Mouse (Mus musculus) v-Abl transformed pro-B cells (cell line): Measurements from ENCODE around the gene Slc25a23.

Experiments used
- in situ Hi-C, 2 experiments: fragments of 400-800 bp; cut with MboI; formaldehyde crosslinking; loops; one replicate each; pipeline ENCODE4 v1.15.1; 2025; ENCODE audit not compliant: unreplicated experiment in 2 of 2

Gene Slc25a23

GRCm38 (mm10) chr17:57078336-57078735 lies 18.7 kb upstream of the Slc25a23 start, which contains the start of gene Dennd1c:
Dennd1c (minus strand) TSS chr17:57078514.
- in situ Hi-C loops: loop anchor here in 1 of 2 experiments (5.0 kb wide), 1 partner anchor 81 kb away; the partner anchor contains the start of gene Alkbh7

DNA sequence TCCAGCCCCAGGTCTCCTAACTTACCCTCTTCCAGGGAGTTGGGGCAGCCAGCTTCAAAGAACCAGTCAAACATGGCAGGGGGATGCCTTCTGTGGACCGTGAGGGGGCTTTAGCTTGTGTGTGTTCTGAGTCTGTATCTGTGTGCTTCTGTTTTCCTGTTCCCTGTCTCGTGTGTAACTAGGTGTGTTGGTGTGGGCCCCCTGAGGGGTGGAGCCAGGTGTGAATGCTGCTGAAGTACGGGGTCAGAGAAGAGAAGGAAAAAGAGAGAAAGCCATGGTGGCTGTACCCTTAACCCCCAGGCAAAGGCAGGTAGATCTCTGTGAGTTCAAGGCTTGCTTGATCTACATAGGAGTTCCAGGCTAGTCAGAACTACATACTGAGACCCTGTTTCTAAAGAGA lies 17.3 kb upstream of the Slc25a23 start:
- in situ Hi-C loops: loop anchor here in 1 of 2 experiments (5.0 kb wide), 1 partner anchor 80 kb away; the partner anchor contains the start of gene Alkbh7

DNA sequence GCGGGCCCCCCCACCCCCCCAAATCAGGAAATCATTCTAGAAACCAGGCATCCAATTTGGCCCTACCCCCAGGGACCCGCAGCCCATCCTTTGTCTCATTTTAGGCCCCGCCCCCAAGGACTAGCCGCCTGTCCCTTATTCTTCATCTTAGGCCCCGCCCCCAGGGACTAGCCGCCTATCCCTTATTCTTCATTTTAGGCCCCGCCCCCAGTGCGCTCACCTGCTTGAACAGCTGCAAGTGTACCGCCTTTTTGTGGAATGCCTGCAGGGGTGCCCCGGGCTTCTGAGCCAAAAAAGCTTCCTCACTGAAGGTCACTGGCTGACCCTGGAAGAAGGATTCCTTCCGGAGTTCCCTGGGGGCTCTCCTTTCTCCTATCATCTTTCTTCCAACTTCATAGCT lies 11.0 kb upstream of the Slc25a23 start:
- in situ Hi-C loops: no loop called here

- in situ Hi-C loops: no loop called here
Measured at GRCm38 (mm10) chr17:57070272-57070671, 10.6 kb upstream of the Slc25a23 start.

DNA sequence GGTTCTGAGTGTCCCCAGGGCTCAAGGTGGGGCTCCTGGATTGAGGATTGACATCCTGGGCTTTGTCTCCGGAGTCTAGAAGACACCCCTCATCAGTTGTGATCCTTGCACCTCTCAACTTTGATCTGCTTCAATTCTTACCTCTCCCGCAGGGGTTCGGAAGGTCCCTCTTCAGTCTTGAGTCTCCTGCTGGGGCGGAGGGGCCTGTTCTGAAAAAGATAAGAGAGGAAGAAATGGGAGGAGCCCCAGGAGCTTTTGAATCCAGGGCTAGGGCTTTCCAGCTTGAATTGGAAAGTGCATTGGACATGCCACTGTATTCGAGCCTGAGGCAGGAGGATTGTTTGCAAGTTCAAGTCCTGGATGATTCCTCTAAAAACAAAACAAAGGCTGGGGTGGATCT lies 7.2 kb upstream of the Slc25a23 start:
- in situ Hi-C loops: loop anchor here (10.0 kb wide), 1 partner anchor 232 kb away; the partner anchor contains the start of gene Rfx2 (in 2 of the 2)

- in situ Hi-C loops: loop anchor here (10.0 kb wide), 1 partner anchor 228 kb away; the partner anchor contains the start of gene Rfx2 (in 2 of the 2)
Measured at GRCm38 (mm10) chr17:57063031-57063430, 3.4 kb upstream of the Slc25a23 start.

DNA sequence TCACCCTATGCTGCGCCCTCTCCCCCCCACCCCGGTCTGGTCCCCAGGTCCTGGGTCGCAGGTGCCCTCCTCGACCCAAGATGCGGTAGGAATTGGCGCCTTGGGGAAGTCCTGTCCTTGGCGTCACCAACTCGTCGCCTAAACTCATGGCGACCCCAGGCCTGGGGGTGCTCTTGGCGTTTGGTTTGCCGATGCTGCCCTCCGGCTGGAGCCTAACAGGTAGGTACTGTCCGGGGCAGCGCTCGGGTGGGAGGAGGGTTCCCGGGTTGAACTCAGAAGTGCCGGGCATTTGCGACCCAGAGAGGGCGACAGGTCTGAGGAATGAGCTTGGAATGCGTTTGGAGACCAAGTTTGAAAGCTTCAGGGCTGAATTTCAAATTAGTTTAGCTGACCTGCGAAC lies 2.9 kb upstream of the Slc25a23 start:
- in situ Hi-C loops: loop anchor here (10.0 kb wide), 1 partner anchor 228 kb away; the partner anchor contains the start of gene Rfx2 (in 2 of the 2)

GRCm38 (mm10) chr17:57062011-57062521 lies 2.4 kb upstream of the Slc25a23 start:
- in situ Hi-C loops: loop anchor here (10.0 kb wide), 1 partner anchor 227 kb away; the partner anchor contains the start of gene Rfx2 (in 2 of the 2)

DNA sequence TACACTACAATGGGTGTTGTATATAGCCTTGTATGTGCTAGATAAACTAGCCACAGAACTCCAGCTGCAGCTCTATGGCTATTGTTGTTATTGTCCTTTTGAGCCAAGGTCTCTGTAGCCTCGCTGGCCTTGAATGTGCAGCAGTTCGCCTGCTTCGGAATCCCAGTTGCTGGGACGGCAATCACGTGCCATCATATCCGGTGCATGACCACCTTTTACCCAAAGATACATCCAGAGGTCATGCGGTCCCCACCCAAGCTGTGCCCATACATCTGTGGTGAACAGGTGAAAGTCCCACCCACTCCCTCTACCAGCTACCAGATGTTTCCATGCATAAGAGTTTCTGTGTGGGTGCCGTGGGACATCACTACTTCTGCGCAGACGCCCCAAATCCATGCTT lies 1.4 kb upstream of the Slc25a23 start:
- in situ Hi-C loops: loop anchor here (10.0 kb wide), 1 partner anchor 226 kb away; the partner anchor contains the start of gene Rfx2 (in 2 of the 2)

GRCm38 (mm10) chr17:57060231-57060801 lies 653 bp upstream of the Slc25a23 start:
- in situ Hi-C loops: loop anchor here (10.0 kb wide), 1 partner anchor 226 kb away; the partner anchor contains the start of gene Rfx2 (in 2 of the 2)

- in situ Hi-C loops: no loop called here
Measured at GRCm38 (mm10) chr17:57058891-57059485, 675 bp downstream of the Slc25a23 start, which contains the start of gene Crb3. Crb3 (plus strand) TSS chr17:57059105.

GRCm38 (mm10) chr17:57056246-57056645 lies 3.4 kb downstream of the Slc25a23 start:
- in situ Hi-C loops: no loop called here

GRCm38 (mm10) chr17:57051679-57052078 lies 8.0 kb downstream of the Slc25a23 start:
- in situ Hi-C loops: loop anchor here (5.0 kb wide), 2 partner anchors 46 to 116 kb away; no protein-coding TSS in a partner anchor

DNA sequence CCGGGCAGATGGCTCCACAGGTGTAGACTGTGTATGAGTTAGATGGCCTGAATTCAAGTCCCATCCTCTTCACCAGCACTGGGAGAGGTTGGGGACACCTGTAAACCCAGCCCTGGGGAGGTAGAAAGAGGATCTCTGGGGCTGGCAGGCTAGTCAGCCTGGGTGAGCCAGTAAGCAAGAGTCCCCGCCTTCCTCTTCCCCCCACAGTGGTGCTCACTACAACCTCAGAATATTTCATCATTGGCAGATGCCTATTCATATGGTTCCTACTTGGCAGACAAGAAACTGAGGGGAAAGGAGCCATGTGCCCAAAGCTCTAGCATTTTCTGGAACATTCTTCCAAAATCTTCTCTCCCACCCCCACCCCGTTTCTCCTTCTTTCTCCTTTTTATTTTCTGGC lies 10.8 kb downstream of the Slc25a23 start:
- in situ Hi-C loops: no loop called here

- in situ Hi-C loops: no loop called here
Measured at GRCm38 (mm10) chr17:57047406-57047805, 12.3 kb downstream of the Slc25a23 start.

GRCm38 (mm10) chr17:57041554-57041953 lies 18.1 kb downstream of the Slc25a23 start, which contains the start of gene Slc25a41:
Slc25a41 (minus strand) TSS chr17:57041654.
- in situ Hi-C loops: no loop called here

GRCm38 (mm10) chr17:57038978-57039377 lies 20.7 kb downstream of the Slc25a23 start:
- in situ Hi-C loops: no loop called here

GRCm38 (mm10) chr17:57032854-57033253 lies 26.8 kb downstream of the Slc25a23 start:
- in situ Hi-C loops: no loop called here

GRCm38 (mm10) chr17:57031661-57032420 lies 27.8 kb downstream of the Slc25a23 start:
- in situ Hi-C loops: no loop called here

DNA sequence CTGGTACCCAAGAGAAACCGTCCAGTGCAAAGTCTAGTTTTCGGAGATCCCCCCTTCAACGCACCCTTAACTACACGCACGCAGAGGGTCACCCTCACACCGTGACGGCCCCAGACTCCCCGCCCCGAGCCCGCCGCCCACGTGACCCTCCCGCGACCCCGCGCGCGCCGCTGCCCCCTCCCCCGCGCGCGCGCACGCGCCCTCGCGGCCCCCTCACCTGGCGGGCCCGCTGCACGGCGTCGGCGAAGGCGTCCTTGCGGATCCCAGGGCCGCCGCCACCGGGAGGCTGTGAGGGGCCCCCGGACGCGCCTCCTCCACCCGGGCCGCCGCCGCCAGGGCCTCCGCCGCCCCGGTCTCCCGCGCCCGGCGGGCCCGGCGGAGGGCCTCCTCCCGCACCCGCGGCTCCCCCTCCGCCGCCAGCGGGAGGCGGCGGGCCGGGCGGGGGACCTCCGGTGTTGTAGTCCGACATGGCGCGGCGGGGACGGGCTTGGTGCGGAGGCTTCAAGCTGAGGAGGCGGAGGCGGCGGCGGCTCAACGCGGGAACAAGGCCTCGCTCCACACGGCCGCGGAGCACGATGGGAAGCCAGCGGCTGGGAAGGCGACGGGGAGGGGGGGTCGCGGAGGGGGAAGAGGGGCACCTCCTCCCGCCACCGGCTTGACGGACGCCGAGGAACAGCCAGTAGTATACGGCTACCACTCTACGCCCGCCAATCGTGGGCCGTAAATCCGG lies 28.6 kb downstream of the Slc25a23 start, which contains the start of gene Khsrp:
Gene Khsrp, minus strand, starts transcription at position 592 of the 730 bp plus-strand sequence.
- in situ Hi-C loops: no loop called here
